Mouse (Mus musculus) spleen, adult 2 months (tissue): Measurements from ENCODE around the gene Cdk17. TPM values are rescaled to one million over a fixed set of nuclear protein-coding genes. Genes with fewer than 3 reads are reported as not detected.

Source experiments
- DNase-seq, 2 experiments: peaks; one replicate each; pipeline versions ENCODE4 v3.0.0 to v3.0.0-alpha.2; 2012 to 2021; ENCODE audit warnings: low spot score in 2 of 2, low read depth in 1 of 2
- H3K27ac ChIP-seq: fragments of 200-500 bp; 2 replicates; pipeline ENCODE4 v1.5.1; 2012; ENCODE audit warnings: low read length, inconsistent platforms; ENCODE audit not compliant: insufficient read depth
- H3K27me3 ChIP-seq: fragments of 200-500 bp; 2 replicates; pipeline ENCODE4 v1.6.1; 2012; ENCODE audit warnings: mild to moderate bottlenecking, moderate library complexity, low read length, inconsistent platforms; ENCODE audit not compliant: control insufficient read depth, insufficient read depth
- H3K36me3 ChIP-seq: fragments of 200-500 bp; 2 replicates; pipeline ENCODE4 v1.6.1; 2012; ENCODE audit warnings: mild to moderate bottlenecking, low read length, inconsistent platforms; ENCODE audit not compliant: control insufficient read depth, insufficient read depth
- H3K4me1 ChIP-seq: fragments of 200-500 bp; 2 replicates; pipeline ENCODE4 v1.6.1; 2011; ENCODE audit warnings: inconsistent platforms; ENCODE audit not compliant: control insufficient read depth, insufficient read depth, insufficient read length
- H3K4me3 ChIP-seq: fragments of 200-500 bp; 2 replicates; pipeline ENCODE4 v1.5.1; 2011; ENCODE audit warnings: mild to moderate bottlenecking, inconsistent platforms; ENCODE audit not compliant: insufficient read depth, insufficient read length; ENCODE audit errors: extremely low read depth
- CTCF ChIP-seq: fragments of 200-500 bp; IDR thresholded peaks from 2 replicates; pipeline ENCODE4 v1.5.1; 2011; ENCODE audit warnings: mild to moderate bottlenecking, inconsistent platforms; ENCODE audit not compliant: insufficient read depth, insufficient read length, insufficient replicate concordance; ENCODE audit errors: extremely low read depth
- POLR2A ChIP-seq: fragments of 200-500 bp; IDR thresholded peaks from 2 replicates; pipeline ENCODE4 v1.6.1; 2011; ENCODE audit warnings: low read depth, low read length, inconsistent platforms
- WGBS: fragments of 180-500 bp; shearing (Covaris S2); methylation state at CpG from one replicate; pipeline ENCODE4 v1.1.7; 2018; 5-methylcytosine and 5-hydroxymethylcytosine counted together
- polyA plus RNA-seq: library from polyadenylated mRNA; depleted of rRNA; stranded (reverse); fragments of >200 nt; gene quantifications from 2 replicates; pipeline ENCODE4 v1.2.3, GENCODE M21; 2012

Cdk17 gene
- polyA plus RNA-seq, 1 experiment = 27.3 TPM

GRCm38 (mm10) chr10:93298208-93298607, 137.5 kb downstream of the Cdk17 start:
- TF ChIP-seq POLR2A (no peak), CTCF (no peak)
- no peak overlapping the region for H3K4me3 ChIP-seq
- H3K4me1 ChIP-seq = peaks cover 12% of the 10 kb centered on the region; the same call in 1 of the 2 replicates
- DNase-seq = no peak
- H3K27ac ChIP-seq = no peak overlapping the region
- 12% methylated on average over 7 of the region's 7 CpGs for whole genome bisulfite sequencing
- H3K27me3 ChIP-seq = no peaks in the 10 kb centered on the region
- H3K36me3 ChIP-seq = peaks cover 2% of the 10 kb centered on the region; the same call in 1 of the 2 replicates

GRCm38 (mm10) chr10:93301831-93302230, 141.2 kb downstream of the Cdk17 start:
- H3K4me1 ChIP-seq = peaks cover 4% of the 10 kb centered on the region; the same call in 1 of the 2 replicates
- peaks cover 2% of the 10 kb centered on the region; the same call in 1 of the 2 replicates for H3K36me3 ChIP-seq
- TF ChIP-seq POLR2A (no peak), CTCF (no peak)
- H3K27ac ChIP-seq = no peak overlapping the region
- H3K4me3 ChIP-seq = no peak overlapping the region
- WGBS = 79% methylated on average over 8 of the region's 8 CpGs
- no peaks in the 10 kb centered on the region for H3K27me3 ChIP-seq
- DNase-seq = no peak

GRCm38 (mm10) chr10:93303231-93303630, 142.6 kb downstream of the Cdk17 start:
- H3K4me1 ChIP-seq = peaks cover 1% of the 10 kb centered on the region; the same call in 1 of the 2 replicates

GRCm38 (mm10) chr10:93305946-93306345, 145.3 kb downstream of the Cdk17 start:
- no peak overlapping the region for H3K4me3 ChIP-seq
- H3K27ac ChIP-seq = no peak overlapping the region
- no peak for DNase-seq
- no peaks in the 10 kb centered on the region for H3K36me3 ChIP-seq
- H3K4me1 ChIP-seq = no peaks in the 10 kb centered on the region; the same call in 1 of the 2 replicates
- H3K27me3 ChIP-seq = no peaks in the 10 kb centered on the region
- TF ChIP-seq POLR2A = no peak
- no peak for TF ChIP-seq CTCF
- 42% methylated on average over 6 of the region's 6 CpGs for WGBS

More at GRCm38 (mm10) chr10:93303231-93303630, 142.6 kb downstream of the Cdk17 start:
- no peak for DNase-seq
- Histone ChIP-seq H3K36me3 (no peaks in the 10 kb centered on the region), H3K27ac (no peak overlapping the region), H3K27me3 (no peaks in the 10 kb centered on the region), H3K4me3 (no peak overlapping the region)
- 78% methylated on average over 4 of the region's 4 CpGs for WGBS
- TF ChIP-seq POLR2A = no peak
- no peak for TF ChIP-seq CTCF

- no peaks in the 10 kb centered on the region for H3K27me3 ChIP-seq
- WGBS = 81% methylated on average over 11 of the region's 11 CpGs
- no peak overlapping the region for H3K27ac ChIP-seq
- no peaks in the 10 kb centered on the region for H3K36me3 ChIP-seq
- DNase-seq = no peak
- TF ChIP-seq POLR2A (no peak), CTCF (no peak)
- no peak overlapping the region for H3K4me3 ChIP-seq
- no peaks in the 10 kb centered on the region; the same call in 1 of the 2 replicates for H3K4me1 ChIP-seq
These were observed 145.7 kb downstream of the Cdk17 start for GRCm38 (mm10) chr10:93306367-93306766.

GRCm38 (mm10) chr10:93309131-93309933, 148.7 kb downstream of the Cdk17 start:
- DNase-seq = peak; percentile 41 to 64
- H3K27ac ChIP-seq = peak overlapping the region; percentile 96
- peak overlapping the region; percentile 99 for H3K4me3 ChIP-seq
- TF ChIP-seq CTCF (no peak), POLR2A (no peak)
- WGBS = 1% methylated on average over 19 of the region's 23 CpGs
- H3K4me1 ChIP-seq = peaks cover 5% of the 10 kb centered on the region; the same call in 1 of the 2 replicates
- no peaks in the 10 kb centered on the region for H3K27me3 ChIP-seq
- H3K36me3 ChIP-seq = no peaks in the 10 kb centered on the region
